11 mouse cellular contexts compared by ENCODE assay signal in the genomic region with DNA sequence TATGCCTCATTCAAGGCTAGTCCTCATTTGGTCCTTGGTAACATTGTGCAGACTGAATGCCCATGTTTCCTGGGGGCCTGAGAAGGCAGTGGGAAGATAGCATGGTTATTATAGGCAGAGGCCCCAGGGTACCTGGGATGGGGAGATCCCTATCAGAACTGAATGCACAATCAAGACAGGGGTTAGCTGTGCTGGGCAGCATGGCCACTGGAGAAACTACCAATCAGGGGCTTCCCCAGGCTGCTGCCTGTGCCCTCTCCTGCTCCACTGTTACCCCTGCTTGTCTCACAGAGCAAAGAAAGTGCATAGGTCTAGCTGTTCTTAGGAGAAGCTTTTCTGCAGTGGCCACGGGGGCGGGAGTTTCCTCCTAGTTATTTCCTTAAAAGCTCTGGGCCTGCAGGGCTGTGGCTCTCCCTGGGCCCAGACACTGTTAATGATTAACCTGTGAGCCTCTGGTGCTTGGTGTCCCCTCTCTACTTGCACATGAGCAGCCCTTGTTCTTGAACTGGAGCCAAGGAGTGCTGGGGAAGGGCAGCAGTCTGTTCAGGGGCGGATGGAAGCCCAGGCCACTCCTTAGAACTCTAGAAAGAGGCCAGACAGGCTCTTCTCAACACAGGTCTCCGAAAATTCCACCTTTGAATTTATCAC. TPM values are rescaled to one million over a fixed set of nuclear protein-coding genes. Genes with fewer than 3 reads are reported as not detected.
A peak's percentile ranks its signal among the peaks of the same experiment; 100 is the strongest.
DNase-seq lines count a peak whose midpoint lies in the region; ATAC-seq and TF ChIP-seq lines count a peak whose summit lies in the region.
"Had no signal": no experiment of that assay in that cellular context is flagged by ENCODE, and none has a peak within 500 bp of the region (broad histone marks: within the 10 kb centered on the region; RNA-seq: fewer than 3 reads in every experiment).

No protein-coding gene starts in this region.

- H3K36me3 ChIP-seq in kidney, adult 2 months (ENCODE audit: control insufficient read depth, insufficient read depth, low read length) = no peaks in the 10 kb centered on the region
- H3K36me3 ChIP-seq in liver, embryonic 13.5 days = no peaks in the 10 kb centered on the region
- no peaks in the 10 kb centered on the region for H3K36me3 ChIP-seq in midbrain, embryonic 14.5 days (ENCODE audit: control insufficient read depth, insufficient read depth, low read length)
- H3K36me3 ChIP-seq: hindbrain, embryonic 13.5 days; limb, embryonic 12.5 days had no signal

- H3K4me1 ChIP-seq in kidney, adult 2 months (ENCODE audit: control insufficient read depth, insufficient read depth, low read length) = peaks cover 12% of the 10 kb centered on the region; the same call in 1 of the 2 replicates
- H3K4me1 ChIP-seq in liver, embryonic 13.5 days (replicated peaks) = no peaks in the 10 kb centered on the region
- no peaks in the 10 kb centered on the region for H3K4me1 ChIP-seq in midbrain, embryonic 14.5 days (ENCODE audit: control insufficient read depth, insufficient read depth, low read length)
- H3K4me1 ChIP-seq: hindbrain, embryonic 13.5 days; limb, embryonic 12.5 days had no signal

- ATAC-seq in liver, embryonic 13.5 days (ENCODE audit: low read depth) = peak; percentile 65
- no peak for ATAC-seq in midbrain, embryonic 14.5 days (ENCODE audit: low FRiP score, low TSS enrichment)
- no peak for ATAC-seq in megakaryocyte, adult 5-6 weeks (ENCODE audit: poor library complexity, severe bottlenecking)

- H3K9ac ChIP-seq in liver, embryonic 13.5 days = no peak overlapping the region
- no peak overlapping the region for H3K9ac ChIP-seq in midbrain, embryonic 14.5 days (replicated peaks; ENCODE audit: low read length)
- H3K9ac ChIP-seq: hindbrain, embryonic 13.5 days; limb, embryonic 12.5 days had no signal

- H3K9me3 ChIP-seq in liver, embryonic 13.5 days (replicated peaks) = no peaks in the 10 kb centered on the region
- H3K9me3 ChIP-seq in midbrain, embryonic 14.5 days (ENCODE audit: control insufficient read depth, low read length) = no peaks in the 10 kb centered on the region
- H3K9me3 ChIP-seq: hindbrain, embryonic 13.5 days; limb, embryonic 12.5 days had no signal

- peak; percentile 13 for DNase-seq in MN1 (ENCODE audit: low spot score)
- peak; percentile 95 for DNase-seq in kidney, adult 2 months
- DNase-seq in liver, embryonic 13.5 days = no peak
- peak; percentile 12 for DNase-seq in ovary, postnatal 36 days (ENCODE audit: low spot score)
- no peak for DNase-seq in spleen, postnatal 4 days (ENCODE audit: low spot score in 2 of 2)
- DNase-seq in retina, postnatal 1 day = no peak
- no peak for DNase-seq in midbrain, embryonic 14.5 days
- DNase-seq: gastrocnemius, postnatal 36 days had no signal

- no peaks in the 10 kb centered on the region for H3K27me3 ChIP-seq in kidney, adult 2 months (replicated peaks; ENCODE audit: control insufficient read depth, insufficient read depth, low read length)
- H3K27me3 ChIP-seq in liver, embryonic 13.5 days = no peaks in the 10 kb centered on the region
- H3K27me3 ChIP-seq in midbrain, embryonic 14.5 days (ENCODE audit: control insufficient read depth, insufficient read depth, low read length) = no peaks in the 10 kb centered on the region
- H3K27me3 ChIP-seq: hindbrain, embryonic 13.5 days; limb, embryonic 12.5 days had no signal

- TF ChIP-seq CTCF in kidney, adult 2 months (conservative IDR thresholded peaks at IDR 0.05; ENCODE audit: insufficient read depth, insufficient read length, low read depth, low read length) = no peak

- H3K4me3 ChIP-seq in kidney, adult 2 months (ENCODE audit: insufficient read depth, low read depth, low read length) = no peak overlapping the region
- H3K4me3 ChIP-seq in liver, embryonic 13.5 days (replicated peaks) = no peak overlapping the region
- no peak overlapping the region for H3K4me3 ChIP-seq in midbrain, embryonic 14.5 days (replicated peaks; ENCODE audit: low read depth, low read length)
- H3K4me3 ChIP-seq: hindbrain, embryonic 13.5 days; limb, embryonic 12.5 days had no signal

- 17% methylated on average over 4 of the region's 4 CpGs for WGBS in kidney, adult 2 months
- WGBS in liver, embryonic 13.5 days (ENCODE audit: insufficient replicate concordance) = 35% methylated on average over 4 of the region's 4 CpGs
- 76% methylated on average over 4 of the region's 4 CpGs for WGBS in midbrain, embryonic 14.5 days

- TF ChIP-seq POLR2A in kidney, adult 2 months (IDR thresholded peaks at IDR 0.05; ENCODE audit: low read depth, low read length) = no peak

- H3K27ac ChIP-seq in kidney, adult 2 months (ENCODE audit: insufficient read depth, low read depth, low read length) = 0 out of 2 replicates have a peak overlapping the region, but pooled peaks have one; percentile 8
- H3K27ac ChIP-seq in liver, embryonic 13.5 days = no peak overlapping the region
- no peak overlapping the region for H3K27ac ChIP-seq in midbrain, embryonic 14.5 days (replicated peaks; ENCODE audit: low read depth, low read length)
- H3K27ac ChIP-seq: hindbrain, embryonic 13.5 days; limb, embryonic 12.5 days had no signal

- H3K4me2 ChIP-seq in liver, embryonic 13.5 days = no peak overlapping the region
- H3K4me2 ChIP-seq in midbrain, embryonic 14.5 days (ENCODE audit: low read length) = no peak overlapping the region
- H3K4me2 ChIP-seq: hindbrain, embryonic 13.5 days; limb, embryonic 12.5 days had no signal

RNA-seq across cellular contexts. Expression of a gene that starts 33.9 kb away (rescaled TPM):
- 0.69 and 1.1 TPM in 2 replicates for polyA plus RNA-seq in kidney, adult 2 months (2012; rRNA removed)
- 0.08 TPM in 1 of 2 replicates, not detected in the other for polyA plus RNA-seq in liver, embryonic 13.5 days (2015; fragmentation: Nextera tagmentation; extraction: Ambion mirVana)
- polyA plus RNA-seq in midbrain, embryonic 14.5 days (2014; fragmentation: Nextera tagmentation; extraction: Ambion mirVana) = 0.58 and 1.9 TPM in 2 replicates
- not detected in 2 replicates for total RNA-seq in megakaryocyte, adult 5-6 weeks (2015)
- total RNA-seq in megakaryocyte, adult 5-6 weeks (2017) = not detected in 2 replicates
- total RNA-seq: gastrocnemius, postnatal 36 days had no signal

Comparison
In these comparisons a context has a peak if more than half of its experiments do, and no peak if none do; other contexts are left out.
1. DNase-seq: peak in MN1 (single experiment), kidney, adult 2 months (single experiment) and ovary, postnatal 36 days (single experiment); none in liver, embryonic 13.5 days (single experiment), spleen, postnatal 4 days (0 of 2), retina, postnatal 1 day (single experiment) and midbrain, embryonic 14.5 days (single experiment).